Mouse (Mus musculus): ENCODE data around the gene Slc27a4.
A peak's percentile ranks its signal among the peaks of the same experiment; 100 is the strongest.

Gene Slc27a4

DNA sequence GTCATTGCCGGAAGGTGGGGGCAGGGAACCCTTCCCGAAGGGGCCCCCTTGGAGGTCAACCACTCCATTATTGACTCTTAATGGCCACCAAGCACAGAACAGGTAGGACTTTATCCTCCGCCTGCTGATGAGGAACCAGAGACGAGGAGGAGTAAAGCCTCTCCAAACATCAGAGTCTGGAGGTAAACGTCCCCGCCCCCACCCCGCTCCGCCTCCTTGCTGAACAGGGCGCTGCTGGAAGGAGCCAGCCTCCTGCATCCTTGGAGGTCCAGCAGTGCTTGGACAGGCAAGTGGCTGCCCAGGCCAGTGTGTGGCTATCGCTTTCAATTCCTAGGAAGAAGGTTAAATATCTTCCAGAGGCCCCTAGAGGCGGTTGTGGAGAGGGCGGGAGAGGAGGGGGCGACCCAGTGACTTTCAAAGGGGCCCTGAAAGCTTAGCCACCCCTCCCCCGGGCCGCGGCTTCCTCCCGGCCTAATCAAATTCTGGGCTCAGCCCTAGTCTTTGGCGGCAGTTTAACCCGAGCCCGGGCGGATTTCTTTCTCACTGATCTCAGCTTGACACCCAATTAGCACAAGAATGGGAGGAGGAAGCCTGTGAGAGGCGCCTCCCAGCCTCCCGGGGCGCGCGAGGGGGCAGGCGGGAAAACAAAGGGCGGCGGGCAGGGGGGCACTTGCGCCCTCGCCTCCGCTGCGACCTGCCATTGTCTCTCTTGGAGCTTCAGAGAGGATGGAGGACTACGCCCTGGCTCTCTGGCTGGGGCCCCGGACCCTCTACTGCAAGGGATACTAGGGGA is 17.8 kb downstream of the Slc27a4 start, which contains the start of gene Urm1:
Urm1 (plus strand) TSS at position 51 of the 793 bp plus-strand sequence.
- DNase-seq (ENCODE audit: low spot score), result peak; percentile 45

- DNase-seq (ENCODE audit: low spot score), result no peak
Measured at GRCm38 (mm10) chr2:29826318-29826925, 24.0 kb downstream of the Slc27a4 start.

GRCm38 (mm10) chr2:29826926-29827708 is 24.7 kb downstream of the Slc27a4 start:
- DNase-seq (ENCODE audit: low spot score), result peak; percentile 96

GRCm38 (mm10) chr2:29827709-29828024 is 25.2 kb downstream of the Slc27a4 start:
- no peak for DNase-seq (ENCODE audit: low spot score)

GRCm38 (mm10) chr2:29831106-29831505 is 28.7 kb downstream of the Slc27a4 start:
- DNase-seq (ENCODE audit: low spot score), result no peak

GRCm38 (mm10) chr2:29833796-29834195 is 31.4 kb downstream of the Slc27a4 start:
- no peak for DNase-seq (ENCODE audit: low spot score)

- no peak for DNase-seq (ENCODE audit: low spot score)
Measured at GRCm38 (mm10) chr2:29835391-29835899, 33.0 kb downstream of the Slc27a4 start.

DNA sequence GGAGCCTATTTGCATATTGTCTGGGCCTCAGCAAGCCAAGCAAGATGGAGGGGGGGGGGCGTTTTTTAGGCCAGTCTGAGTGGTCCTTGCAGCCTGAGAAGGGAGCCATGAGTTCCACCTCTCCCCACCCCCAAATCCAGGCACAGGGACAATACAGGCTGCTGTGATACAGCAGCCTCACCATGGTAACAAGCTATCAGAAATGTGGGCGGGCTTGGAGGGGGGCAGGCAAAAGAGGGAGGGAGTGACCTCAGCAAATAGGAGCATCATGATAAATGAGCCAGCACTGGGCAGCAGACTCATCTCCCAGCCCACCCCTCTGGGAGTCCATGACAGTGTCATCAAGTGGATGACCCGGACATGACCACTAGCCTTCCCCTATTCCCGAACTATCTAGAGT is 37.0 kb downstream of the Slc27a4 start:
- DNase-seq (ENCODE audit: low spot score), result no peak

DNA sequence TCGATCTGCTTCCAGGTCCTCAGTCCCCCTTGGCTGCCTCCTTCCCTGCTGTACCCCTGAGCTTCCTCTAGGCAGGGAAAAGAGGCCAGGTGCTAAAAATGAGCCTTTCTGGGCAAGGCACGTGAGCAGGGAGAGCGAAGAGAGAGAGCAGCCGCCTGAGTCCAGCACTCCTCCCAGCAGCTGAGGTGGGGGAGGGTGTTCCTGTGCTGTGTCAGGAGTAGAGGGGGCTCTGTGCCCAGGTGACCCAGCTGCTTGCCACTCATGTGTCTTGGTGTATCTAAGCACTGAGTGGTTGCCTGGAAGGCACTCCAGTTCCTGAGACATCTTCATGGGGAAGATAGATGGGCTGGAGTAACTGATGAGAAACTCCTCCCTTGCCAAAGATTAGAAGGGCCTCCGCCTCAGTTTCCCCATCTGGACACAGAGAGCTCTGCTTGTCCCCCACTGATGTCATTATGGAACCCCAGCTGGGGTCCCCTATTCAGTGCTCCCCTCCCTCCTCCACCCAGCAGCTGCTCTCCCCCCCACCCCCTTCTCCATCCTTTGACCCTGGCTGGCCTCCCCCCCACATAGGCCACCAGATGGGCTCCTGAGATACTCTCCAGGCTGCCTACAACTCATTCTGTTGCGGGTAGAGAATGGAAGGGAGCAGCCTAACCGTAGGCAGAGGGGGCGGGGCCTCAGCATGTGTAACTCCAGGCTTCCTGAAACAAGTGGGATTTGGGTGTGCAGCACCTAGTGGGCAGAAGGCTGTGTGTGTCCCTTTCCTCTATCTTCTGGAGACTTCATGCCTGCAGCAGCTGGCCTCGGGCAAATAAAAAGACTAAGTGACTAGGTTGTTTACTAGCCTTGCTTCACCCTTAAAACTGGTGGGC is 41.0 kb downstream of the Slc27a4 start:
- DNase-seq (ENCODE audit: low spot score), result no peak

GRCm38 (mm10) chr2:29844115-29844514 is 41.7 kb downstream of the Slc27a4 start:
- DNase-seq (ENCODE audit: low spot score), result no peak

- no peak for DNase-seq (ENCODE audit: low spot score)
Measured at GRCm38 (mm10) chr2:29844661-29845060, 42.2 kb downstream of the Slc27a4 start.

DNA sequence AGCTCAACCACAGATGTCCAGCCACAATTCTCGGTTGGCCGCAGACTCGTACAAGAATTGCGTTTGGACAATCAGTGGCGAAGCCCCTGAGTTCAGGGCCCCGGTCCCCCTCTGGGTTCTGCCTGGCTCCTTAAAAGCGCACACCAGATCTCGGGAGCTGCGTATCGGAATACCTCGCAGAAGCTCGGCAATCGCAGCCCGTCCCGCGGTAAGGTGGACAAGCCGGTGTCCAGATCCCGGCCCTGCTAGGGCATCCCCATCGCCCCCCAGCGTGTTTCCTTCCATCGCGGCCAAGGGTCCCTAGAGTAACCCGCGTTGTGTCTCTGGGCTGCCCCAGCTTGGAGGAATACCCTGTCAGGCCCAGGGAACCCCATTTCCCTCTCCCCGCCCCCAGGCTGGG is 43.2 kb downstream of the Slc27a4 start:
- DNase-seq (ENCODE audit: low spot score), result no peak

DNA sequence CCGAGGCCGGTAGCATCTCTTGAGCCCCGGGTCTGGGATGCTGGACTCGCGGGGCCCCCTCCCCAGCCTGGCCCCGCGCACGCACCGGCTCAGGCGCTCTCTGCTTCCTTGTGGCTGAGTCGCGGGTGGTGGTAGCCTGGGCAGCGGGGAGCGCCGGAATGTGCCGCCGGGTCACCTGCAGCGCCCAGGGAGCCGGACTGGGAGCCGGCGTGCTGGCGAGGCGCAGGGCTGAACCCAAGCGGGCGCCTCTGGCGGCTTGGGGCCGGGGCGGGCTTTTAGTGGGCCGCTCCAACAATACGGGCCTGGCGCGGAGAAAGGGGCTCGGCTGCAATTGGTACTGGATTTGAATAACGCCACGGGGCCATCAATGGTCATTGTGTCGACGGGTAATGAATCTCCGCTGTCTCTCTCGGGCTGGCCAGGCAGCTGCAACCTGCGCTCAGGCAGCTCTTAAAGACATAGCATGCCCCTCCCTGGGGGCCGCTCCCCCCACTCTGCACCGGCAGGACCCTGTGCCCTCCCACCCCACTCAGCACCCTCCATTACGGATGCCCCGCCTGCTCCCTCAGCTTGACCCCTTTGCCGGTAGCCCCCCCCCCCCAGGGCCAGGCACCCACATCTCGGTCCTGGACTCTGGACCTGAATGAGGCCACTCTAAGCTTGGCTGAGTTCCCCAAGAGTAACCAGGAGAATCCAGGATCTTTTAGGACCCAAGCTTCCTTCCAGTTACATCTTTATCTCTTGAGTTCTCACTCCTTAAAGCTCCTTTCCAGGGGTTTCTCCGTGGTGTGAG is 43.8 kb downstream of the Slc27a4 start:
- no peak for DNase-seq (ENCODE audit: low spot score)

DNA sequence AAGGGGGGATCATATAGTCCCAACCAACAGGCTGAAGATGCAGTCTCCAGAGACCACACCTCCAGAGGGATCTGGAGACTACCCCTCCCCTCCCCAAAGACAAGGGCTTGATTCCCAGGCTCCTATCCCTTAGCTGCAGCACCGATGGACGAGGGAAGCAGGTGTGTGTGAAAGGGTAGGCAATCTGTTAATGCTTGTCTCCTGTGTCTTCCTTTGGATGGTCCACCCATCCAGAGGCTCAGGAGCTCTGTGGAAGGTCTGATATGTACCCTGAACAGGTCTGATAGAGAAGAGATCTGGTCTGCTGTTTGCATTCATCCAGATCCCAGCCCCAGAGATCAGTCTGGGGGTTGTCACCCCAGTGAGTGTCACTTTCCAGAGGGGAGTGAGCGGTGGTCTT is 44.5 kb downstream of the Slc27a4 start:
- DNase-seq (ENCODE audit: low spot score), result no peak

DNA sequence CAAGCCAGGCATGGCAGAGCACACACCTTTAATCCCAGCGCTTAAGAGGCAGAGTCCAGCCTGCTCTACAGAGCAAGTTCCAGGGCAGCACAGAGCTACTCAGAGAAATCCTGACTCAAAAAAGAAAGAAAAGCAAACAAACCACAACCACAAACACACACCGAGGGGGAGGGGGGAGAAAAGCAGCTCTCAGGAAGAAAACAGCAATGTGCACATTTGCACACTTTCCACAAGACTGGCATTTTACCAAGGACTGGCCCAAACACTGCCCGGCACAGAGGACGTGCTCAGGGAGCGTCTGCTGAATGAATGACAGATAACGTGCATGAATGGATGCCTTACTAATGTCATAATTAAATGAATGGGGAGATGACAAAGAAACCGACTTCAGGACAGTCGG is 46.6 kb downstream of the Slc27a4 start:
- no peak for DNase-seq (ENCODE audit: low spot score)

DNA sequence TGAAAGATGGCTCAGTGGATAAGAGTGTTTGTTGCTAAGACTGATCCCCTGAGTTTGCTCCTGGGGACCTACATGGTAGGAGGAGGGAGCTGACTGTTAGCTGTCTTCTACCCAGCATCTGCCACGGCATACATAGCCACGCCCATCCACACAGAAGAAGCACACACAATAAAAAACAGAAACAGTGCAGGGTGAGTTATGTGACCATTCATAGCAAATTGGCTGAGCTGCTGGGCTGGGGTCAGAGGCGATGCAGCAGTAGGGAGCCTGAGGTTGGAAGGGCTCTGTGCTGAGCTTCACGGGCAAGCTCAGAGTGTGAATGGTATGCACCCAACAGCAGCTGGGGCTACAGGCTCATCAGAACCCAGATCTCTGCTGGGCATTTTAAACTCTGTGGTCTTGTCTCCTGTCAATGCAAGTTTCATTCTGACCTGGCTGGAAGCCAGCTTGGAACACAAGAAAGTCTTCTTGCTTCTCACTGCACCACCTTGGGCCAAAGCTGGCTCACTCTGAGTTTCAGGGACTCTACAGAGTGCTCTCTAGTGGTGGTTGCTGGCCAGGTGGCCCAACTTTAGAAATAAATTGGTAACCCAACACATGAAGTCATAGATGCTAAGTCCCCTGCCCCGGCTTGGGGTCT is 47.5 kb downstream of the Slc27a4 start:
- no peak for DNase-seq (ENCODE audit: low spot score)

- no peak for DNase-seq (ENCODE audit: low spot score)
Measured at GRCm38 (mm10) chr2:29852957-29853485, 50.6 kb downstream of the Slc27a4 start.

GRCm38 (mm10) chr2:29853736-29854135 is 51.3 kb downstream of the Slc27a4 start:
- DNase-seq (ENCODE audit: low spot score), result no peak

DNA sequence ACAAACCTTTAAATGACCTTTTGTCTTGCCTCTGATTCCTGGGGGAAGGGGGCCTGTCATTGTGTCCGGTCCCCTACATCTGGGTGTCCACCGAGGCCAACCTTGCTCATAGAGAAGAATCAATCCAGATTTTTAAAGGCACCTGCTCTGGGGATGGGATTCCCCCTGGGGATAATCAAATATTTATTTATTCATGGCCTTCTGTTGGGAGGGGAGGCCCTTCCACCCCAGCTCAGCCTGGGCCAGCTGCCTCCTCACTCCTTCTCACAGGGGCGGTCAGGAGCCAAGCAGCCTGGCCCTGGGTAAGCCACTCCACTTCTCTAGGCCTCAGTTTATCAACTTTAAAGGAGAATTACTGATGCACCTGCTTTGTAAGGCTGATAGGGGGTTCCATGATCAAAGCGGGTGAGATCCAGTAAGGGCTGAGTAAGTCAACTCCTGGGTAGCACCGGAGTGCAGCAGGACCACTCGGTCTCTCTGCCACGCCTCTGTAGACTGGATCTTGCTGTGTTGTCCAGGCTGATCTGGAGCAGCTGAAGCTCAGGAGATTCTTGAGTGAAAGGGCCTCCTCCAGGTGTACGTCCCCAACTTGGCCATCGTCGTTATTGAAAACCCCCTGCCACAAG is 53.3 kb downstream of the Slc27a4 start:
- DNase-seq (ENCODE audit: low spot score), result no peak

Data from c-Kit-positive CD71-positive TER-119-positive erythroid progenitor cells, embryonic 14.5 days (primary cell).